Mouse (Mus musculus) heart, postnatal 0 days (tissue): ENCODE data around the gene Rrbp1. TPM values are rescaled to one million over a fixed set of nuclear protein-coding genes. Genes with fewer than 3 reads are reported as not detected.

Experiments used
- ATAC-seq: fragments of 200-750 bp; cut with Nextera tagmentation; 2 replicates; pipeline ENCODE4 v1.8.0; 2017; ENCODE audit warnings: low read depth, moderate number of reproducible peaks, moderate library complexity; ENCODE audit not compliant: insufficient read depth
- DNase-seq: peaks from one replicate; pipeline ENCODE4 v3.0.0-alpha.2; 2016; ENCODE audit warnings: low spot score
- H3K27ac ChIP-seq: fragments of 300-500 bp; sonication (generic); 2 replicates; pipeline ENCODE4 v1.5.1; 2014; ENCODE audit warnings: low read depth, mild to moderate bottlenecking
- H3K27me3 ChIP-seq: fragments of 300-500 bp; sonication (generic); 2 replicates; pipeline ENCODE4 v1.6.1; 2014; ENCODE audit warnings: low read length, mixed read lengths; ENCODE audit not compliant: control insufficient read depth, insufficient read depth
- H3K36me3 ChIP-seq: fragments of 300-500 bp; sonication (generic); replicated peaks from 2 replicates; pipeline ENCODE4 v1.6.1; 2014; ENCODE audit warnings: low read length, mixed read lengths; ENCODE audit not compliant: control insufficient read depth, insufficient read depth
- H3K4me1 ChIP-seq: fragments of 300-500 bp; sonication (generic); 2 replicates; pipeline ENCODE4 v1.6.1; 2014; ENCODE audit warnings: antibody characterized with exemption; ENCODE audit not compliant: control insufficient read depth, insufficient read depth
- H3K4me2 ChIP-seq: fragments of 300-500 bp; sonication (generic); 2 replicates; pipeline ENCODE4 v1.6.1; 2014; ENCODE audit warnings: low read depth, mild to moderate bottlenecking, low read length, moderate library complexity
- H3K4me3 ChIP-seq: fragments of 300-500 bp; sonication (generic); 2 replicates; pipeline ENCODE4 v1.5.1; 2014; ENCODE audit warnings: low read depth, low read length
- H3K9ac ChIP-seq: fragments of 300-500 bp; sonication (generic); replicated peaks from 2 replicates; pipeline ENCODE4 v1.6.1; 2014; ENCODE audit warnings: low read depth, low read length, mixed read lengths
- H3K9me3 ChIP-seq: fragments of 300-500 bp; sonication (generic); replicated peaks from 2 replicates; pipeline ENCODE4 v1.6.1; 2016; ENCODE audit warnings: low read length; ENCODE audit not compliant: control insufficient read depth
- CTCF ChIP-seq: IDR thresholded peaks from 2 replicates; pipeline ENCODE4 v1.5.1; 2016; ENCODE audit warnings: antibody characterized with exemption, control low read depth, low read depth
- EP300 ChIP-seq: IDR thresholded peaks from 2 replicates; pipeline ENCODE4 v1.6.1; 2016; ENCODE audit warnings: antibody characterized with exemption, low read depth
- WGBS: fragments of 180-500 bp; shearing (Covaris S2); extraction: QIAGEN DNeasy Blood & Tissue Kit; methylation state at CpG from one replicate; pipeline ENCODE4 v1.1.7; 2014; 5-methylcytosine and 5-hydroxymethylcytosine counted together
- polyA plus RNA-seq: library from polyadenylated mRNA; unstranded; fragments of >200 nt; fragmentation: Nextera tagmentation; extraction: Ambion mirVana; gene quantifications from 2 replicates; pipeline ENCODE4 v1.2.1, GENCODE M21; 2015
- total RNA-seq: library from RNA; depleted of rRNA; stranded (reverse); fragments of >200 nt; gene quantifications from 2 replicates; pipeline ENCODE4 v1.2.3, GENCODE M21; 2014; ENCODE audit warnings: low replicate concordance

Rrbp1 gene
- total and polyA plus RNA-seq, 2 experiments from 2014 or later, result 49.3 to 53.0 TPM

DNA sequence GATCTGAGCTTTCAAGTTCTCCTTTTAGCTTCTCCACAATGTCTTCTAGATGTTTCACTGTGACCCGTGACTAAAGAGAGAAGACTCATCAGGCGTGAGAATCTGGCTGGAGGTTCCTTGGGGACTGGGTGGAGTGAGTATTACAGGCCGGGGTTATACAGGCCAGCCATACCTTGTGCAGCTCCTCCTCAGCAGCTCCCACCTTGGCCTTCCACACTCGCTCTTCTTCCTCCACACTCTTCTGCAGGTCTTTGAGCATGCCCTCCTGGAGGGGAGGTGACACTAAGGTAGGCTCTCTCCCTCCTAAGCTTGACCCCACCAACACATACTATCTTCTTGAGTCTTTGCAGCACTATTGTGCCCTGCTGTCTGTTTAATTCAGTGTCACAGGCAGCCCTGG lies 57.1 kb downstream of the Rrbp1 start:
- WGBS, result 88% methylated on average over 4 of the region's 4 CpGs
- no peak overlapping the region for H3K9ac ChIP-seq
- H3K36me3 ChIP-seq, result peaks cover 93% of the 10 kb centered on the region
- no peaks in the 10 kb centered on the region for H3K27me3 ChIP-seq
- H3K4me3 ChIP-seq, result no peak overlapping the region
- no peaks in the 10 kb centered on the region for H3K9me3 ChIP-seq
- DNase-seq (no peak), ATAC-seq (no peak)
- H3K27ac ChIP-seq, result no peak overlapping the region
- no peak overlapping the region for H3K4me2 ChIP-seq
- H3K4me1 ChIP-seq, result peaks cover 7% of the 10 kb centered on the region
- TF ChIP-seq CTCF, result no peak
- no peak for TF ChIP-seq EP300

- no peak overlapping the region for H3K4me3 ChIP-seq
- ATAC-seq (no peak), DNase-seq (no peak)
- H3K27ac ChIP-seq, result peak overlapping the region; percentile 44; the same call in 1 of the 2 replicates
- no peak overlapping the region for H3K9ac ChIP-seq
- H3K4me1 ChIP-seq, result peaks cover 18% of the 10 kb centered on the region
- H3K9me3 ChIP-seq, result no peaks in the 10 kb centered on the region
- H3K27me3 ChIP-seq, result no peaks in the 10 kb centered on the region
- H3K36me3 ChIP-seq, result peaks cover 98% of the 10 kb centered on the region
- 57% methylated on average over 5 of the region's 5 CpGs for whole genome bisulfite sequencing
- no peak for TF ChIP-seq EP300
- no peak for TF ChIP-seq CTCF
- H3K4me2 ChIP-seq, result no peak overlapping the region
These were observed 59.3 kb downstream of the Rrbp1 start for GRCm38 (mm10) chr2:143951546-143952315.

- Histone ChIP-seq H3K4me2 (no peak overlapping the region), H3K4me3 (no peak overlapping the region), H3K4me1 (peaks cover 18% of the 10 kb centered on the region), H3K36me3 (peaks cover 98% of the 10 kb centered on the region), H3K27ac (no peak overlapping the region), H3K27me3 (no peaks in the 10 kb centered on the region), H3K9me3 (no peaks in the 10 kb centered on the region), H3K9ac (no peak overlapping the region)
- ATAC-seq (no peak), DNase-seq (no peak)
- TF ChIP-seq CTCF (no peak), EP300 (no peak)
- 52% methylated on average over 1 of the region's 1 CpGs for WGBS
These were observed 60.0 kb downstream of the Rrbp1 start for GRCm38 (mm10) chr2:143951028-143951420.

GRCm38 (mm10) chr2:143950290-143951027 lies 60.6 kb downstream of the Rrbp1 start:
- Histone ChIP-seq H3K27ac (no peak overlapping the region; the same call in 1 of the 2 replicates), H3K36me3 (peaks cover 98% of the 10 kb centered on the region), H3K4me1 (peaks cover 18% of the 10 kb centered on the region), H3K27me3 (no peaks in the 10 kb centered on the region), H3K4me2 (no peak overlapping the region), H3K4me3 (no peak overlapping the region), H3K9me3 (no peaks in the 10 kb centered on the region), H3K9ac (no peak overlapping the region)
- ATAC-seq (no peak), DNase-seq (no peak)
- 63% methylated on average over 5 of the region's 5 CpGs for WGBS
- TF ChIP-seq CTCF, result no peak
- no peak for TF ChIP-seq EP300

DNA sequence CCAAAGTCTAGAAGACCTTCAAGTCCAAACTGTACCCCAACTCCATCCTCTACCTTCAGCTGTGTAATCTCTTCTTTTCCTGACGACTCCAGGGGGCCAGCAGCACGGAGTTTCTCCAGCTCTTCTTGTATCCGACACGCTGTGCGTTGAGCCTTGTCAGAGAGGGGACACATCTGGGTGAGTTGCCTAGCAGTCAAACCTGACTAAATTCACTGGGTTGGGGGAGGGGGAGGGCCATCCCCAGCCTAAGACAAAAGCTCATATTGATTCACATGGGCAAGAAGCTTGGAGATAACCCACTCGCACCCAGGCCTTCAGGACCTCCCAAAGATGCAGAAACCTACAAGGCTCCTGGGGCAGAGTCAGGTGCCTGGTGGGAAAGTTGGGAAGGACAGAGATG lies 61.8 kb downstream of the Rrbp1 start:
- TF ChIP-seq CTCF, result no peak
- TF ChIP-seq EP300, result no peak
- no peak overlapping the region for H3K27ac ChIP-seq
- peaks cover 95% of the 10 kb centered on the region for H3K36me3 ChIP-seq
- H3K9me3 ChIP-seq, result no peaks in the 10 kb centered on the region
- WGBS, result 93% methylated on average over 6 of the region's 6 CpGs
- peaks cover 18% of the 10 kb centered on the region for H3K4me1 ChIP-seq
- no peak overlapping the region for H3K4me2 ChIP-seq
- no peak overlapping the region for H3K4me3 ChIP-seq
- ATAC-seq (no peak), DNase-seq (no peak)
- H3K9ac ChIP-seq, result no peak overlapping the region
- H3K27me3 ChIP-seq, result no peaks in the 10 kb centered on the region
